Mouse (Mus musculus) kidney, postnatal 0 days (tissue): ENCODE data around the gene Spata1. TPM values are rescaled to one million over a fixed set of nuclear protein-coding genes. Genes with fewer than 3 reads are reported as not detected.
"Not testable (repeated sequence)": the region's sequence is repeated elsewhere in the genome, so short reads cannot be mapped to it uniquely, and the experiment has no call there.

ENCODE experiments used
- ATAC-seq: fragments of 200-750 bp; cut with Nextera tagmentation; replicated peaks from 2 replicates; pipeline ENCODE4 v1.8.0; 2017; ENCODE audit warnings: low read depth, moderate number of reproducible peaks, moderate TSS enrichment, moderate library complexity; ENCODE audit not compliant: low FRiP score
- DNase-seq: peaks from one replicate; pipeline ENCODE4 v3.0.0-alpha.2; 2016; ENCODE audit warnings: low spot score
- H3K27ac ChIP-seq: fragments of 300-500 bp; sonication (generic); 2 replicates; pipeline ENCODE4 v1.5.1; 2014; ENCODE audit warnings: mild to moderate bottlenecking
- H3K27me3 ChIP-seq: fragments of 300-500 bp; sonication (generic); 2 replicates; pipeline ENCODE4 v1.6.1; 2014; ENCODE audit warnings: low read length, mixed read lengths; ENCODE audit not compliant: insufficient read depth
- H3K36me3 ChIP-seq: fragments of 300-500 bp; sonication (generic); 2 replicates; pipeline ENCODE4 v1.6.1; 2014; ENCODE audit warnings: low read length, mixed read lengths; ENCODE audit not compliant: insufficient read depth
- H3K4me1 ChIP-seq: fragments of 300-500 bp; sonication (generic); replicated peaks from 2 replicates; pipeline ENCODE4 v1.6.1; 2014; ENCODE audit warnings: antibody characterized with exemption, low read length, mixed read lengths; ENCODE audit not compliant: insufficient read depth
- H3K4me2 ChIP-seq: fragments of 300-500 bp; sonication (generic); 2 replicates; pipeline ENCODE4 v1.6.1; 2014; ENCODE audit warnings: mild to moderate bottlenecking, low read length, moderate library complexity, mixed read lengths
- H3K4me3 ChIP-seq: fragments of 300-500 bp; sonication (generic); replicated peaks from 2 replicates; pipeline ENCODE4 v1.5.1; 2014; ENCODE audit warnings: low read depth, low read length
- H3K9ac ChIP-seq: fragments of 300-500 bp; sonication (generic); 2 replicates; pipeline ENCODE4 v1.6.1; 2014; ENCODE audit warnings: low read depth, low read length
- H3K9me3 ChIP-seq: fragments of 300-500 bp; sonication (generic); replicated peaks from 2 replicates; pipeline ENCODE4 v1.6.1; 2016; ENCODE audit warnings: low read length, inconsistent platforms, mixed read lengths
- CTCF ChIP-seq: IDR thresholded peaks from 2 replicates; pipeline ENCODE4 v1.5.1; 2016; ENCODE audit warnings: antibody characterized with exemption, low read depth, mild to moderate bottlenecking, moderate library complexity
- WGBS: fragments of 180-500 bp; shearing (Covaris S2); extraction: QIAGEN DNeasy Blood & Tissue Kit; methylation state at CpG from one replicate; pipeline ENCODE4 v1.1.7; 2014; 5-methylcytosine and 5-hydroxymethylcytosine counted together
- polyA plus RNA-seq: library from polyadenylated mRNA; unstranded; fragments of >200 nt; fragmentation: Nextera tagmentation; extraction: Ambion mirVana; gene quantifications from 2 replicates; pipeline ENCODE4 v1.2.1, GENCODE M21; 2015

Spata1 gene
- polyA plus RNA-seq, 1 experiment from 2014 or later: 5.0 TPM

- H3K4me2 ChIP-seq: no peak overlapping the region
- H3K4me1 ChIP-seq: no peaks in the 10 kb centered on the region
- no peak for TF ChIP-seq CTCF
- ATAC-seq (no peak), DNase-seq (no peak)
- no peaks in the 10 kb centered on the region for H3K27me3 ChIP-seq
- H3K4me3 ChIP-seq: no peak overlapping the region
- H3K27ac ChIP-seq: no peak overlapping the region
- H3K9ac ChIP-seq: no peak overlapping the region
- H3K36me3 ChIP-seq: peaks cover 32% of the 10 kb centered on the region; the same call in 1 of the 2 replicates
- H3K9me3 ChIP-seq: no peaks in the 10 kb centered on the region
- 89% methylated on average over 14 of the region's 14 CpGs for WGBS
These were observed 65.7 kb downstream of the Spata1 start for GRCm38 (mm10) chr3:146433681-146434350.

- 90% methylated on average over 11 of the region's 11 CpGs for WGBS
- DNase-seq, H3K4me3 ChIP-seq: not testable (repeated sequence)
These were observed 66.5 kb downstream of the Spata1 start for GRCm38 (mm10) chr3:146433063-146433462.

GRCm38 (mm10) chr3:146426489-146426888, 73.1 kb downstream of the Spata1 start:
- no peak overlapping the region for H3K9ac ChIP-seq
- 90% methylated on average over 8 of the region's 8 CpGs for WGBS
- H3K27me3 ChIP-seq: no peaks in the 10 kb centered on the region
- H3K4me2 ChIP-seq: no peak overlapping the region
- peaks cover 20% of the 10 kb centered on the region; the same call in 1 of the 2 replicates for H3K36me3 ChIP-seq
- no peak for TF ChIP-seq CTCF
- DNase-seq (no peak), ATAC-seq (peak; percentile 47; the same call in 1 of the 2 replicates)
- no peak overlapping the region for H3K27ac ChIP-seq
- no peaks in the 10 kb centered on the region for H3K9me3 ChIP-seq
- H3K4me3 ChIP-seq: no peak overlapping the region
- peaks cover 5% of the 10 kb centered on the region; the same call in 1 of the 2 replicates for H3K4me1 ChIP-seq

More at GRCm38 (mm10) chr3:146433063-146433462, 66.5 kb downstream of the Spata1 start:
- not testable (repeated sequence) for H3K9ac ChIP-seq, H3K9me3 ChIP-seq, H3K27me3 ChIP-seq, H3K27ac ChIP-seq, H3K4me1 ChIP-seq, H3K4me2 ChIP-seq, ATAC-seq
- peaks cover 26% of the 10 kb centered on the region; the same call in 1 of the 2 replicates for H3K36me3 ChIP-seq

GRCm38 (mm10) chr3:146425902-146426301, 73.7 kb downstream of the Spata1 start:
- no peak for TF ChIP-seq CTCF
- 44% methylated on average over 7 of the region's 7 CpGs for WGBS
- no peak for ATAC-seq
- Histone ChIP-seq H3K27me3 (no peaks in the 10 kb centered on the region), H3K4me3 (no peak overlapping the region), H3K27ac (no peak overlapping the region), H3K4me1 (peaks cover 5% of the 10 kb centered on the region; the same call in 1 of the 2 replicates), H3K4me2 (no peak overlapping the region), H3K9me3 (no peaks in the 10 kb centered on the region), H3K36me3 (peaks cover 16% of the 10 kb centered on the region; the same call in 1 of the 2 replicates), H3K9ac (no peak overlapping the region)
- no peak for DNase-seq

GRCm38 (mm10) chr3:146424306-146424900, 75.2 kb downstream of the Spata1 start:
- peaks cover 5% of the 10 kb centered on the region; the same call in 1 of the 2 replicates for H3K4me1 ChIP-seq
- no peak overlapping the region for H3K4me2 ChIP-seq
- H3K27me3 ChIP-seq: no peaks in the 10 kb centered on the region
- H3K9ac ChIP-seq: no peak overlapping the region
- H3K4me3 ChIP-seq: no peak overlapping the region
- 66% methylated on average over 7 of the region's 7 CpGs for WGBS
- H3K9me3 ChIP-seq: no peaks in the 10 kb centered on the region
- no peak overlapping the region for H3K27ac ChIP-seq
- DNase-seq (peak; percentile 15), ATAC-seq (no peak)
- peaks cover 12% of the 10 kb centered on the region; the same call in 1 of the 2 replicates for H3K36me3 ChIP-seq
- TF ChIP-seq CTCF: no peak

- Histone ChIP-seq H3K4me3 (no peak overlapping the region), H3K4me2 (no peak overlapping the region), H3K9me3 (no peaks in the 10 kb centered on the region), H3K36me3 (peaks cover 18% of the 10 kb centered on the region; the same call in 1 of the 2 replicates), H3K4me1 (peaks cover 5% of the 10 kb centered on the region; the same call in 1 of the 2 replicates), H3K27ac (no peak overlapping the region), H3K27me3 (no peaks in the 10 kb centered on the region), H3K9ac (no peak overlapping the region)
- ATAC-seq: no peak
- TF ChIP-seq CTCF: peak; percentile 39; the same call in 1 of the 2 replicates
- WGBS: 84% methylated on average over 7 of the region's 7 CpGs
- DNase-seq: no peak
These were observed 75.8 kb downstream of the Spata1 start for GRCm38 (mm10) chr3:146423710-146424109.
